Mouse (Mus musculus): ENCODE data around the gene Hoxd11. TPM values are rescaled to one million over a fixed set of nuclear protein-coding genes. Genes with fewer than 3 reads are reported as not detected.
A peak's percentile ranks its signal among the peaks of the same experiment; 100 is the strongest.

The Hoxd11 gene
- polyA plus RNA-seq, 1 experiment, result 2.8 TPM

- Histone ChIP-seq H3K4me3 (ENCODE audit: insufficient read depth, low read length) (peak overlapping the region; percentile 18; the same call in 1 of the 2 replicates), H3K4me1 (ENCODE audit: control insufficient read depth, insufficient read depth, low read length) (no peaks in the 10 kb centered on the region), H3K27ac (ENCODE audit: insufficient read depth, low read length) (0 out of 2 replicates have a peak overlapping the region, but pooled peaks have one; percentile 4)
- TF ChIP-seq CTCF (IDR thresholded peaks at IDR 0.05; ENCODE audit: borderline replicate concordance, insufficient read depth, low read length) (peak; percentile 91), POLR2A (IDR thresholded peaks at IDR 0.05; ENCODE audit: low read depth, low read length) (no peak)
Measured at GRCm38 (mm10) chr2:74672481-74673362, 6.6 kb upstream of the Hoxd11 start.

- no peak for TF ChIP-seq CTCF (IDR thresholded peaks at IDR 0.05; ENCODE audit: borderline replicate concordance, insufficient read depth, low read length)
- TF ChIP-seq POLR2A (IDR thresholded peaks at IDR 0.05; ENCODE audit: low read depth, low read length), result no peak
- H3K4me1 ChIP-seq (ENCODE audit: control insufficient read depth, insufficient read depth, low read length), result no peaks in the 10 kb centered on the region
- H3K27ac ChIP-seq (ENCODE audit: insufficient read depth, low read length), result no peak overlapping the region
- no peak overlapping the region for H3K4me3 ChIP-seq (ENCODE audit: insufficient read depth, low read length)
Measured at GRCm38 (mm10) chr2:74673835-74674425, 5.4 kb upstream of the Hoxd11 start.

GRCm38 (mm10) chr2:74674881-74675665, 4.3 kb upstream of the Hoxd11 start, which contains the start of gene Hoxd12:
TSS of gene Hoxd12 (plus strand) at chr2:74675013.
- H3K4me3 ChIP-seq (ENCODE audit: insufficient read depth, low read length), result no peak within 1 kb of the TSS
- H3K27ac ChIP-seq (ENCODE audit: insufficient read depth, low read length), result no peak within 1 kb of the TSS
- H3K4me1 ChIP-seq (ENCODE audit: control insufficient read depth, insufficient read depth, low read length), result no peaks in the 10 kb centered on the region
- TF ChIP-seq CTCF (IDR thresholded peaks at IDR 0.05; ENCODE audit: borderline replicate concordance, insufficient read depth, low read length), result no peak
- no peak for TF ChIP-seq POLR2A (IDR thresholded peaks at IDR 0.05; ENCODE audit: low read depth, low read length)

- Histone ChIP-seq H3K4me1 (ENCODE audit: control insufficient read depth, insufficient read depth, low read length) (no peaks in the 10 kb centered on the region), H3K4me3 (ENCODE audit: insufficient read depth, low read length) (no peak overlapping the region), H3K27ac (ENCODE audit: insufficient read depth, low read length) (no peak overlapping the region)
- no peak for TF ChIP-seq POLR2A (IDR thresholded peaks at IDR 0.05; ENCODE audit: low read depth, low read length)
- TF ChIP-seq CTCF (IDR thresholded peaks at IDR 0.05; ENCODE audit: borderline replicate concordance, insufficient read depth, low read length), result no peak
Measured at GRCm38 (mm10) chr2:74675666-74676282, 3.6 kb upstream of the Hoxd11 start.

- Histone ChIP-seq H3K27ac (ENCODE audit: insufficient read depth, low read length) (no peak overlapping the region), H3K4me1 (ENCODE audit: control insufficient read depth, insufficient read depth, low read length) (no peaks in the 10 kb centered on the region), H3K4me3 (ENCODE audit: insufficient read depth, low read length) (no peak overlapping the region)
- TF ChIP-seq CTCF (IDR thresholded peaks at IDR 0.05; ENCODE audit: borderline replicate concordance, insufficient read depth, low read length) (no peak), POLR2A (IDR thresholded peaks at IDR 0.05; ENCODE audit: low read depth, low read length) (no peak)
Measured at GRCm38 (mm10) chr2:74676376-74677052, 2.8 kb upstream of the Hoxd11 start.

- Histone ChIP-seq H3K27ac (ENCODE audit: insufficient read depth, low read length) (no peak overlapping the region), H3K4me1 (ENCODE audit: control insufficient read depth, insufficient read depth, low read length) (no peaks in the 10 kb centered on the region), H3K4me3 (ENCODE audit: insufficient read depth, low read length) (no peak overlapping the region)
- TF ChIP-seq CTCF (IDR thresholded peaks at IDR 0.05; ENCODE audit: borderline replicate concordance, insufficient read depth, low read length), result no peak
- no peak for TF ChIP-seq POLR2A (IDR thresholded peaks at IDR 0.05; ENCODE audit: low read depth, low read length)
Measured at GRCm38 (mm10) chr2:74677106-74677505, 2.3 kb upstream of the Hoxd11 start.

- TF ChIP-seq POLR2A (IDR thresholded peaks at IDR 0.05; ENCODE audit: low read depth, low read length) (no peak), CTCF (IDR thresholded peaks at IDR 0.05; ENCODE audit: borderline replicate concordance, insufficient read depth, low read length) (no peak)
- Histone ChIP-seq H3K27ac (ENCODE audit: insufficient read depth, low read length) (peak overlapping the region; percentile 4; the same call in 1 of the 2 replicates), H3K4me3 (ENCODE audit: insufficient read depth, low read length) (peak overlapping the region; percentile 24; the same call in 1 of the 2 replicates), H3K4me1 (ENCODE audit: control insufficient read depth, insufficient read depth, low read length) (no peaks in the 10 kb centered on the region)
Measured at GRCm38 (mm10) chr2:74679596-74679971, 227 bp downstream of the Hoxd11 start.

GRCm38 (mm10) chr2:74679980-74680379, 623 bp downstream of the Hoxd11 start:
- TF ChIP-seq CTCF (IDR thresholded peaks at IDR 0.05; ENCODE audit: borderline replicate concordance, insufficient read depth, low read length), result no peak
- no peak for TF ChIP-seq POLR2A (IDR thresholded peaks at IDR 0.05; ENCODE audit: low read depth, low read length)
- H3K4me1 ChIP-seq (ENCODE audit: control insufficient read depth, insufficient read depth, low read length), result no peaks in the 10 kb centered on the region
- peak overlapping the region; percentile 24 for H3K4me3 ChIP-seq (ENCODE audit: insufficient read depth, low read length)
- H3K27ac ChIP-seq (ENCODE audit: insufficient read depth, low read length), result peak overlapping the region; percentile 4; the same call in 1 of the 2 replicates
